Mouse (Mus musculus) heart, postnatal 0 days (tissue): ENCODE measurements at regions not wholly inside any gene's neighbourhood (a gene's known extent, or its start where the extent isn't known, plus 50 kb on each side); places are given as distances from the start of the nearest gene placed in this dataset.

Experiments used
- ATAC-seq: fragments of 200-750 bp; cut with Nextera tagmentation; 2 replicates; pipeline ENCODE4 v1.8.0; 2017; ENCODE audit warnings: low read depth, moderate number of reproducible peaks, moderate library complexity; ENCODE audit not compliant: insufficient read depth
- DNase-seq: peaks from one replicate; pipeline ENCODE4 v3.0.0-alpha.2; 2016; ENCODE audit warnings: low spot score
- H3K27ac ChIP-seq: fragments of 300-500 bp; sonication (generic); 2 replicates; pipeline ENCODE4 v1.5.1; 2014; ENCODE audit warnings: low read depth, mild to moderate bottlenecking
- H3K27me3 ChIP-seq: fragments of 300-500 bp; sonication (generic); 2 replicates; pipeline ENCODE4 v1.6.1; 2014; ENCODE audit warnings: low read length, mixed read lengths; ENCODE audit not compliant: control insufficient read depth, insufficient read depth
- H3K36me3 ChIP-seq: fragments of 300-500 bp; sonication (generic); replicated peaks from 2 replicates; pipeline ENCODE4 v1.6.1; 2014; ENCODE audit warnings: low read length, mixed read lengths; ENCODE audit not compliant: control insufficient read depth, insufficient read depth
- H3K4me1 ChIP-seq: fragments of 300-500 bp; sonication (generic); 2 replicates; pipeline ENCODE4 v1.6.1; 2014; ENCODE audit warnings: antibody characterized with exemption; ENCODE audit not compliant: control insufficient read depth, insufficient read depth
- H3K4me2 ChIP-seq: fragments of 300-500 bp; sonication (generic); 2 replicates; pipeline ENCODE4 v1.6.1; 2014; ENCODE audit warnings: low read depth, mild to moderate bottlenecking, low read length, moderate library complexity
- H3K4me3 ChIP-seq: fragments of 300-500 bp; sonication (generic); 2 replicates; pipeline ENCODE4 v1.5.1; 2014; ENCODE audit warnings: low read depth, low read length
- H3K9ac ChIP-seq: fragments of 300-500 bp; sonication (generic); replicated peaks from 2 replicates; pipeline ENCODE4 v1.6.1; 2014; ENCODE audit warnings: low read depth, low read length, mixed read lengths
- H3K9me3 ChIP-seq: fragments of 300-500 bp; sonication (generic); replicated peaks from 2 replicates; pipeline ENCODE4 v1.6.1; 2016; ENCODE audit warnings: low read length; ENCODE audit not compliant: control insufficient read depth
- CTCF ChIP-seq: IDR thresholded peaks from 2 replicates; pipeline ENCODE4 v1.5.1; 2016; ENCODE audit warnings: antibody characterized with exemption, control low read depth, low read depth
- EP300 ChIP-seq: IDR thresholded peaks from 2 replicates; pipeline ENCODE4 v1.6.1; 2016; ENCODE audit warnings: antibody characterized with exemption, low read depth
- WGBS: fragments of 180-500 bp; shearing (Covaris S2); extraction: QIAGEN DNeasy Blood & Tissue Kit; methylation state at CpG from one replicate; pipeline ENCODE4 v1.1.7; 2014; 5-methylcytosine and 5-hydroxymethylcytosine counted together

DNA sequence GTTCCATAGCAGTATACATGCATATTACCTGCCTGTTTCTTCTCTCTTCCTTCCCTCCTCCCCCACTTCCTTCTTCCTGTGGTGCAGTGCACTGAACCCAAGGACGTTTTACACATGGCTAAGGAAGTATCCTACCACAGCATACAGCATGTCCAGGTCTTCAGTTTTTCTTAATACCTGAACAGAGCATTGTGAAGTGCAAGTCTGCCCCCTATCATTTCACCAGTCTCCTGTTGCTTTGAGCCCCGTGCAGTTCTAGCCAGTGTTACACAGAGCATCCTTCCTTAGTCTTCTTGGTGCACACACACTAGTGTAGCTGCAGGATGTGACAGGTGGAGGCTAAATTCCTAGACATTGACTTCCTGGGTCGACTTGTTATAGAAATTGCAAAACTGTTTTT lies 53.7 kb upstream of the Foxb1 start:
- Histone ChIP-seq H3K27ac (no peak overlapping the region), H3K9me3 (no peaks in the 10 kb centered on the region), H3K36me3 (no peaks in the 10 kb centered on the region), H3K4me1 (no peaks in the 10 kb centered on the region), H3K27me3 (no peaks in the 10 kb centered on the region), H3K4me3 (no peak overlapping the region), H3K4me2 (no peak overlapping the region), H3K9ac (no peak overlapping the region)
- no peak for DNase-seq
- WGBS, result 41% methylated on average over 3 of the region's 3 CpGs
- TF ChIP-seq CTCF, result no peak
- TF ChIP-seq EP300, result no peak
- ATAC-seq, result no peak

DNA sequence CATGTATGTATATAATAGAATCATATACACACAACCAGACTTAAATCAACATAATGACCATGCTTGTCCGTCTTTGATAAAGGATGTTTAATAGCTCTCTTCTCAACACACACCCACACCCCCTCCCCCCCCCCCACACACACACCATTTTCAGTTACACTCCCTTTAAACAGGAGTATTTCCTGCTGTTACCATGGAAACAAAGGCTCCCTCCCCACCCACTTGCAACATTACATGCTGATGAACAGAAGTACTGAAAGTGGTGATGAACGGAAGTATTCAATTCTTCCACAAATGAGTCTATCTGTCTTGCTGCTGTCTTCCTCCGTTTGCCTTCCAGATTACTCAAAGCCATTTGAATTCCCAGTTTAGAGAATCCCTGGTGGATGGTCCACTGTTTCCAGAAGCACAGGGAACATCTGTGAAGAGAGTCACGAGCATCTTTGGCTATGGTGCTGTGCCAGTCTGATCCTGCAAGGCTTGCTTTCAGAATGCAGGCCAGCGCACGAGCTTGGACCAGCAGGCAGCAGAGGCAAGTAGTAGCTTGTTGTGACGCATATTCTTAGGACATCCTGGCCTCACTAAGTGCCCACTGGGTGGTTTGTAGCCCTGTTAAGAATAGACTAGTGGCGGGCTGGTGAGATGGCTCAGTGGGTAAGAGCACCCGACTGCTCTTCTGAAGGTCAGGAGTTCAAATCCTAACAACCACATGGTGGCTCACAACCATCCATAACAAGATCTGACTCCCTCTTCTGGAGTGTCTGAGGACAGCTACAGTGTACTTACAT lies 62.6 kb upstream of the Foxb1 start:
- no peak overlapping the region for H3K9ac ChIP-seq
- no peak overlapping the region for H3K4me3 ChIP-seq
- TF ChIP-seq EP300 (no peak), CTCF (no peak)
- H3K4me2 ChIP-seq, result no peak overlapping the region
- H3K27ac ChIP-seq, result no peak overlapping the region
- no peaks in the 10 kb centered on the region for H3K27me3 ChIP-seq
- H3K36me3 ChIP-seq, result no peaks in the 10 kb centered on the region
- no peak for ATAC-seq
- H3K4me1 ChIP-seq, result no peaks in the 10 kb centered on the region
- WGBS, result 69% methylated on average over 9 of the region's 9 CpGs
- no peaks in the 10 kb centered on the region for H3K9me3 ChIP-seq
- no peak for DNase-seq

DNA sequence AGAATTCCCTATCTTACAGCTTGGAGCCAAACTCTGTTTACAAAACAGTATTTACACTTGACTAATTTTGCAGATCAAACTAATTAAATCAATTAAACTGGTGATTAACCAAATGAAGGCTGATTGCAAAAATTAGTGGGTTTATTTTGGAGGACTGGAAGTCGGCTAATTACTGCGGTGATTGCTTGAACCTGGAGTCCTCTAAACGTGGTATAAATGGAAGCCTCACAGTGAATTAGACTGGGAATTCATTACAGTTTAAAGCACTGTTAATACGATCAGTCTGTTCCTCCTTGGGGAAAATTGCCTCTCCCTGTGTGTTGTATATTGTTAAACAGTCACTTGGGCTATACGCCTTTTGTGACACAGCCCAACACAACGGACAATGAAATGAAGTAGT lies 67.7 kb upstream of the Foxb1 start:
- TF ChIP-seq EP300 (no peak), CTCF (no peak)
- Histone ChIP-seq H3K4me2 (no peak overlapping the region), H3K4me1 (no peaks in the 10 kb centered on the region), H3K9me3 (no peaks in the 10 kb centered on the region), H3K27ac (no peak overlapping the region), H3K36me3 (no peaks in the 10 kb centered on the region), H3K9ac (no peak overlapping the region), H3K27me3 (no peaks in the 10 kb centered on the region), H3K4me3 (no peak overlapping the region)
- WGBS, result 77% methylated on average over 6 of the region's 6 CpGs
- DNase-seq (no peak), ATAC-seq (no peak)

DNA sequence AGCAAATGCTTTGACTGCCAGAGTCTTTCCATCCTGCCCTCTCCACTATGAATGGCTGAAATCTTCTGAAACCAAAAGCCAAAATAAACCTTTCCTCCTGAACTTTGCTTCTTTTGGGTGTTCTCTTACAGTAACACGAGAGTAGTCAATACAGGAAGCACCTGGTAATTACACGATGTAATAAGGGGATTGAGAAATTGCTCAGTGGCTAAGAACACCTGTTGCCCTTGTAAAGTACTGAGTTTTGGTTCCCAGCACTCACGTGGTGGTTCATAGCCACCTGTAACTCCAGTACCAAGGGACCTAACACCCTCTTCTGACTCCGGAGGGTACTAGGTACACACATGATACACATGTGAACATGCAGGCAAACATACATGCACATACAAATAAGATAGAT lies 74.7 kb upstream of the Foxb1 start:
- DNase-seq (no peak), ATAC-seq (no peak)
- Histone ChIP-seq H3K4me1 (no peaks in the 10 kb centered on the region), H3K4me3 (no peak overlapping the region), H3K9ac (no peak overlapping the region), H3K9me3 (no peaks in the 10 kb centered on the region), H3K27ac (no peak overlapping the region), H3K27me3 (no peaks in the 10 kb centered on the region), H3K36me3 (no peaks in the 10 kb centered on the region), H3K4me2 (no peak overlapping the region)
- TF ChIP-seq CTCF (no peak), EP300 (no peak)
- WGBS, result 67% methylated on average over 4 of the region's 4 CpGs

DNA sequence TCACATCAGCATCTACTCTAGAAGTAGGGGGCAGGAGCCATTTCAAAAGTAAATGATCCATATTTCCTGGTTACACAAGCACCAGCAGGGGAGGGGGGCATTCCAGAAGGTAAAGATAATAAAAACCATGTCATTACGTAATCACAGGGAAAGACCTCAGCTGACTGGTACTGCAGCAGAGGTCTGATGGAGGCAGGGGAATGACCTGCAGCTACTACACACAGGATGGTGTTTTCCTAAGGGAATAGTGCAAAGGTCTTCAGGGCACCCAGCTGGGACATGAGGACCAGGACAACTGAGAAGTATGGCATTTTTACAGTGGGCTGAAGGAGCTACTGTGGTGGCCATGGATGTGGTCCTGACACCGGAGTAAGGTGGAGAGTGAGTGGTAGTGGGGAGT lies 78.5 kb upstream of the Foxb1 start:
- Histone ChIP-seq H3K4me1 (no peaks in the 10 kb centered on the region), H3K36me3 (no peaks in the 10 kb centered on the region), H3K9me3 (no peaks in the 10 kb centered on the region), H3K4me2 (no peak overlapping the region), H3K27ac (no peak overlapping the region), H3K9ac (no peak overlapping the region), H3K4me3 (no peak overlapping the region), H3K27me3 (no peaks in the 10 kb centered on the region)
- WGBS, result 66% methylated on average over 2 of the region's 2 CpGs
- DNase-seq (no peak), ATAC-seq (no peak)
- TF ChIP-seq EP300 (no peak), CTCF (no peak)

DNA sequence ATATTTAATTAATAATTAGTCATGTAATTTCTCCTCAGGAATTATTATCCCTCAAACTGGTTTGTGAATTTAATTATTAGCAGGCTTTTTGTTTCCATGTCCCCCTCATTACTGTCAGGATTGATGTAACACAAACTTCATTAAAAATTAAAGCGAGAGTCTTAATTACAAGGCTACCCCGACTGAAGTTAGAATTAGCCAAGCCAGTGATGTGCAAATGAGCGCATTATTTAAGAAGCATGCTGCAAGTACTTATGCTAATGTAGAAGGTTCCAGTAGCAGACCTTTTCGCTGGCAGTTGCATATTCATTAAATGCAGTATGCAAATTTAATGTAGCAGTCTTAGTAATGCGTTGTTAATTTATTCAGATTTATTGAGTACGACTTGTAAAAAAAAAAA lies 84.0 kb upstream of the Foxb1 start:
- ATAC-seq, result no peak

More for the DNA sequence above, 84.0 kb upstream of the Foxb1 start:
- DNase-seq, result no peak
- Histone ChIP-seq H3K4me3 (no peak overlapping the region), H3K9ac (no peak overlapping the region), H3K27me3 (no peaks in the 10 kb centered on the region), H3K36me3 (no peaks in the 10 kb centered on the region), H3K4me2 (no peak overlapping the region), H3K27ac (no peak overlapping the region), H3K4me1 (no peaks in the 10 kb centered on the region), H3K9me3 (no peaks in the 10 kb centered on the region)
- TF ChIP-seq CTCF (no peak), EP300 (no peak)
- 63% methylated on average over 6 of the region's 6 CpGs for WGBS
